Mouse (Mus musculus) c-Kit-positive CD71-positive TER-119-positive erythroid progenitor cells, embryonic 14.5 days (primary cell): ENCODE measurements around the gene Zfp318.

ENCODE experiments used
- DNase-seq: peaks from one replicate; pipeline ENCODE4 v3.0.0-alpha.2; 2013; ENCODE audit warnings: low spot score

The Zfp318 gene

GRCm38 (mm10) chr17:46452683-46453082 lies 69.2 kb downstream of the Zfp318 start:
- DNase-seq: no peak

GRCm38 (mm10) chr17:46453302-46453948 lies 69.9 kb downstream of the Zfp318 start:
- no peak for DNase-seq

GRCm38 (mm10) chr17:46453970-46454411 lies 70.5 kb downstream of the Zfp318 start:
- no peak for DNase-seq

DNA sequence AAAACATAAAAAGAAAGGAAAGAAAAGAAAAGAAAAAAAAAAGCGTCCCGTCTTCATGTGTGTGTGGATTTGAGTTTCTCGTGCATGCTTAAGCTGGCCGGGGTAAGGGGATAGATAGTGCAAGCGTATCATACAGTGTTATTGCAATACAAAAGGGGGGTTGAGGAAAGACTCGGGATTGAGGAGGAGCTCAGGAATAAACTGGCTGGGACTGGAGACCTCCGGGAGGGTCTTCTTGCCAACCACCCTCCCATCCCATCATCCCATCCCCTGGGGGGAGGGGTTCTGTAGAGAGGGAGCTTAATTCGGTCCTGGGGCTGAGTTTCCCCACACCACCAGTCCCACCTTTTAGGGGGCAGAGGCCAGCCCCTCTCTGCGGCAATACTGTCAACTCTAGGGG lies 71.0 kb downstream of the Zfp318 start:
- DNase-seq: no peak

DNA sequence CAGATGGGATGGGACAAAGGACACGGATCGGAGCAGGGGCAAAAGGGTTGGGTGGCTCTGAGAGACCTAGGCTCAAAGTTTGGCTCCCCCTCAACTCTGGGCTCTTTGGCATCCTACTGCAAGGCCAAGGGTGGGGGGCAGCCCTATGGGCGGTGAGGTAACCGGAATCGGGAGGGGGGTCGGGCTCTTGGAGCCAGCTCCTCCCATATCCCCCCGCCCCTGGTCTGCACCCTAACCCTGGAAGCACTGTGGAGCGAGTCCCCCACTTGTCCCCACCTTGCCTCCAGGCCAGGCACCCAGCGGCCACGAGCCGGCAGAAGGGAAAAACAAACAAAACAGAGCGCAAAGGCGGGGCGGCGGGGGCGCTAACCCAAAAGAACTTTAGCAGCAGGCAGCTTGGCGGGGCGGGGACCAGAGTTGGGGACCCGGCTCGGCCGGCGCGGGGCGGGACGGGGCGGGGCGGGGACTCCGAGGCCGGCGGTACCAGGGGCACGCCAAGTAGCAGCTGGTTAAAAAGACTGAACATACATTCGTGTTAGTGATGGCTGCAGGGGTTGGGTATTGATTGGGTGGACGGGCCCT lies 71.7 kb downstream of the Zfp318 start:
- no peak for DNase-seq

DNA sequence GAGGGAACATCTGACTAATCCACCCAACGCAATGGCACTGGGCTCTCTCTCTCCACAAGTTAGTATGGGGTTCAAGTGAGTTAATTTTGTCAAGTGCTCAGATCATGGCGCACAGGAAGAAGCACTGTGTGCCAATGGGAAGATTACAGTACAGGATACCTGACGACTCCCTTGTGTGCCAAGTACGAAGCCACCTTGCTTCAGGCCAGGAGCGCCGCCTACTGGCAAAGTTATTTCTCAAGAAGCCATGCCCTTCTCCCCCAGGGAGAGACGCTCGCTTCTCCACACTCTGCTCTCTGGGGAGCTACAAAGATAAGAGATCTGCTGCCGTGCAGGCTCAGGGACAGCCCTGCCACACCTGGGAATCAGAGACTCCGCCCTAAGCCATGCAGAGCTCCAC lies 74.3 kb downstream of the Zfp318 start:
- peak; percentile 42 for DNase-seq

DNA sequence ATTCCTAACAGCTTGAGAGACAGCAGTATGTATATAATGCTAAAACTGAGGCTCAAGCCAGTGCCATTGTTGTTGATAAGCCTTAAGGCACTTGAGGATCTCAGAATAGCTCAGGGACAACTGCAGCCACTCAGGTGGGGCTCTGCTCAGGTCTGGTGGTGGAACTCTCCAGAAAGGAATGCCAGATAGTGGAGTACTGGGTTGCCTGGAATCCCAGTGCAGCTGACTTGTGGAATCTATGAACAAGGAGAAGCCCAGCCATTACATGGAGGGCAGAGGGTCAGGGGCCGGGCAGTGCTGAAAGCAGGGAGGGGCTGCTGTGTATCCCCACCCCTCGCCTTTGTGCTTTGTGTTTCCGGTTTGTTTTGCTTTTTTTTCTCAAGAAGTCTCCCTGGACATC lies 74.9 kb downstream of the Zfp318 start:
- DNase-seq: no peak

GRCm38 (mm10) chr17:46460673-46461072 lies 77.1 kb downstream of the Zfp318 start:
- no peak for DNase-seq

GRCm38 (mm10) chr17:46461347-46461746 lies 77.8 kb downstream of the Zfp318 start:
- DNase-seq: no peak

DNA sequence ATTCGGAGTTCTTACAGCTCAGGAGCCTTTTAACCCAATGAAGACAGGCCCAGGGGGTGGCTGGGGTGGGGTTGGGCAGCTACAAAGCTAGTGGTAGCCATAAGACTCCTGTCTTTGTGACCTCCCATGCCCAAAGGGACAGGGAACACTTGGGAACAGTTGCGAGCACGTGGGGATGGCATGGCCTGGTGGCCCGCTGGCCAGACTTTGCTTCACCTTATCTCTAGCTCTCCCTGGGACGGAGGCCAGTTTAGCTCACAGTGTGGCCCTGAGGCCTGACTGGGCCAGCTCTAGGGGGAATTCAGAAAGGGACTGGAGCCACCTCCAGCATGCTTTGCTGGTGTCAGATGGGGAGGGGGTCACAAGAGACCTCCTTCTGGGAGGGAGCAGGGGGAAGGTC lies 78.7 kb downstream of the Zfp318 start:
- DNase-seq: no peak

DNA sequence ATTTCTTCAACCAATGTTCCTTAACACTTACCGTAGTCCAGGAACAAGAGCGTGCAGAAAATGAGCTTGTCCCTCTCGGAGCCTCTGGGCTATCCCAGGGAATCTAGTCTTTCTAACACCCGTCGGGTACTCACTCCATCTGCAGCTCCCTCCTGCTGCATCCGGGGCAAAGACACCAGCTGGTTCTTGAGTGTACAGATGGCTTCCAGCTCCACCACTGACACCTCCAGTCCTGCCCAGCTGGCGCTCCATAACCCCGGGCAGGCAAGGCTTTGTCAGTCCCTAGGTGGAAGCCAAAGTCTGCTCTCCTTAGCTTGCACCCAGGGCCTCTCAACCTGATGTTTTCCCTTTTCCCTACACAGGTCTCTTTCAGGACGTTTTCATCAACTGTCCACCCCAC lies 84.3 kb downstream of the Zfp318 start:
- DNase-seq: no peak
